Mouse (Mus musculus): ENCODE measurements around the gene Samd10.

The Samd10 gene

GRCm38 (mm10) chr2:181574921-181575545 lies 24.0 kb downstream of the Samd10 start:
- no peak for DNase-seq

DNA sequence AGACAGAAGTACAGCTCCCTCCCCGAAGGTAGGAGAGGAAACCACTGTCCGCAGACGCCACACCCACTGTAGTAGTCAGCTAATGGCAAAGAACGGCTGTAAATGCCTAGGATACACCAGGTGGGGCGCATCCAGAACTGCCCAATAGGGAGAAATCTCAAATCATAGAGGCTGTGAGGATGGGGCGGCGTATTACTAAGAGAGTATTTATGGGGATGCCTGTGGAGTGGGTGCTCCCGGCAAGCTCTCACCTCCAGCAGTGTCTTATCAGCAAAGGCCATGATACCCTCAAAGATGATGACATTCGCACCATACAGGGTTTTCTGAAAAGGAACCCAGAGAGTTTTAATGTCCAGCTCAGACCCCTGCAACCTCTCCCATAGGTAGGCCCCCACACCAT lies 25.1 kb downstream of the Samd10 start:
- DNase-seq: no peak

DNA sequence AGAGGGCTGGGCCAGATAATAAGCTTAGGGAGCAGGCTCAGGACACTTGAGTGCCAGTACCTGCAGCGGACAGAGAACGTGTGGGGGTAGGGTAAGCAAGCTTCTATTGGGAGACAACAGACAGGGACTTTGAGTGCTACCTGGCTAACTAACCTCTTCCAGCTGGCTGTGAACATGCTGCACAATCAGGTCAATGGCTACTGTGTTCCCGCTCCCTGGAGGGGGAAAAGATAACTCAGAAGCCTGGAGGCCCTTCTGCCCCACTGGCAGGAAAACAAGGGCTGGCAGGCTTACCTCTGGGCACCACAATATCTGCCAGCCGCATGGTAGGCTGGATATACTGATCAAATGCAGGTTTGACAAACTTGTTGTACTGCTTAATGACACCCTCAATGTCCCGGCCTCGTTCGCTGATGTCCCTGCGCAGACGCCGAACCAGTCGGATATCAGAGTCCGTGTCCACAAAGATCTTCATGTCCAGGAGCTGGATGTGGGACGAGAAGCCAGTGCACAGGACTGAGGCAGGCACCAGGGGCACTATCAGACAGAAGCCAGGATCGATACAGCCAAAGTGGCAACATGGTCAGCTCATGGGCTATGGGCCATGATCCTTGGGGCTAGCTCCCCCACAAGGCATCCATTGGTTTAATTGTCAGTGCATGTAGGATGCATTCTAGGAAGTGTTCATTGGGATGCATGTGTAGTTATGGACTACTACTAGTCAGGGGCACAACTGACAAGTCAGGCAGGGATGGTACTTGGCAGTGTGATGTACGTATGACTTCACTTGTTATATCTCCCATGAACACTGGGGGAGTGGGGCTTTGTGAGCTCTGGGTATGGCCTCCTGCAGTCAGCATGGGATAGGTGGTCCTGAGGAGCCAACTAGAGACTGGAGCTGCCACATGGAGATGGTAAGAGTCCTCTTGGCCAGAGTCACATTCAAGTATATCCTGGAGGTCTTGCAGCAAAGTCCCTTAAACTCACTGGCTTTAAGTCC lies 25.8 kb downstream of the Samd10 start:
- no peak for DNase-seq

DNA sequence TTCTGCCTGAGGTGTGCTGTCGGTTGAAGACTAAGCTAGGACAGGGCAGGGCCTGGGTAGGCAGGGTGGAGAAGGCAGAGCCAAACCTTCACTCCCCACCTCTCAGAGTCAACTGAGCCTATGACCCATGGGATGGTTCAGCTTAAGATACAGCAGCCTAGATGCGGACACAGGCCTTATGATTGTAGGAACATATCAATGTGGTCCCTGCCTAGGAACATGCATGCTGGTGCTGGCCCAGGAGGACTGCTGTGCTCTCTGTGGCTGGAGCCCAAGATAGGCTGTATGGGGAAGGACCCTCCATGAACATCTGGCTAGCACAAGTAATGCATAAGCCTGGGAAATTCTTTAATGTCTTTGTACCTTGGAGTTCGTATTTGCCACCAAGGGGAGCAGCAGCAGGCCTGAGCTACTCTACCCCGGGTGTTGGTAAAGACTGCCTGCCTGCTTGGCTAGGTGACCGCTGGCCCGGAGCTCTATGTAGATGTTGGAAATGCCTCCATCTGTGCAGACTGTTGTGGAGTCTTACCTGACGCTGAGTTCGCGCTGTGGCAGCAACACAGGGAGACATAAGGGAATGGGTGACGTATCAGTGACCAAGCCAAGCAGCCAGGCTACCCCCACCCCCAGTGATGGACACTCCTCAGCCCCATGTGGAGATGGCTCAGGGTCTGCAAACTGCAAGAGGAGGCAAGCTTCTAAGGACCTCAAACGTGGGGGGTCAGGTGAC lies 26.9 kb downstream of the Samd10 start:
- no peak for DNase-seq

- no peak for DNase-seq
Measured at GRCm38 (mm10) chr2:181570921-181571595, 28.0 kb downstream of the Samd10 start.

DNA sequence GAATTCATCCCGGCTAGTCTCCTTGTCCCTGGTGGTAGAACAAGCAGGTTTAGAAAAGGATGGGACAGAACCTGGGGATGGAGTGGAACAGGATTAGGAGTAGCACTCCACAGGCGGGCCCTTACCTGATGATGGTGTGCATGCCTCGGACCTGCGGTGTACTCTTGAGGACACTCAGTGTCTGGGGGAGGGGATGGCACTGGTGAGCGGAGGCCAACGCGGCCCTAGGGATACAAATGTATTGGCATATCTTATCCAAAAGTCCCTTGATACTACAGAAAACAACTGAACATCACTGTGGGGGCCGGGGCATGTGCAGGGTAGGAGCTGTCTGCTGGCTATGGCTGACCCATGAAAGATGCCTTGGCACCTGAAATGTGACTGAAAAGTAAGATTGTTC lies 28.6 kb downstream of the Samd10 start:
- no peak for DNase-seq

- DNase-seq: no peak
Measured at GRCm38 (mm10) chr2:181569856-181570255, 29.2 kb downstream of the Samd10 start.

- peak; percentile 79 for DNase-seq
Measured at GRCm38 (mm10) chr2:181568272-181569008, 30.6 kb downstream of the Samd10 start.

- no peak for DNase-seq
Measured at GRCm38 (mm10) chr2:181567338-181567737, 31.7 kb downstream of the Samd10 start.

DNA sequence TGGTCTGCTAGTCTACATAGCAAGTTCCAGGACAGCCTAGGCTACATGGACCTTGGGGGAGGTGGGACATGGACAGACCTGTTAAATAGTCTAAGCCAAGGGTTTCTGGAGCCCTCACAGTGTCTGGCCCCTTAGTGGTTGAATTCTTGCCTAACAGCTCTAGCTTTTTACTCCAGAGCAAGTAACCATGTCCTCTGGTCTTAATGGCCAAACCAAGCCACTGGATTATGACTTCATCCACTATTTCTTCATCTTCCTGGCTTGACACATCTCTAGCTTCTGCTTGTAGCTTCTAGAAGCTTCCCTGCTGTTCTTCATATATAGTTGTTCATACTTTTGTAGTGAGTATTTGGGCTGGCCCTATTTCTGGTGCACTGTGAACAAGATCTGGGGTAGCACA lies 45.2 kb downstream of the Samd10 start:
- no peak for DNase-seq

DNA sequence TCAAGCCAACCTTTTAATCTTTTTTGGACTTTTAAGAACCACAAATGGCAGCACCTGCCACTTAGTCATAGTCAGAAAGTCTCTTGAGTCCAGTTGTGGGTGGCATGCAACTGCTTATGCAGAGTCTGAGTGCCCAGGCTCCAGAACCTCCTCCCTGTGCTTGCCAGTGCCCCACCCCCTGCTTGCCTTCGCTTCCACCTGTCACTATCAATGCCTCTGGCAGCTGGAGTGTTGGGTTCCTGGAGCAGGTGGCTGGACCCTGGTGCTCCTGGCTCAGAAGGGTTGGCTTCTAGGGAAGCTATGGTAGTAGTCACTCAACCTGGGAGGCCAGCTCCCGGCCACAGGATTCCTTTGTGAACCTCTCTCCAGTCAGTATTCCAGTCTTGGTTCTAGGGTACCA lies 48.8 kb downstream of the Samd10 start:
- DNase-seq: no peak

DNA sequence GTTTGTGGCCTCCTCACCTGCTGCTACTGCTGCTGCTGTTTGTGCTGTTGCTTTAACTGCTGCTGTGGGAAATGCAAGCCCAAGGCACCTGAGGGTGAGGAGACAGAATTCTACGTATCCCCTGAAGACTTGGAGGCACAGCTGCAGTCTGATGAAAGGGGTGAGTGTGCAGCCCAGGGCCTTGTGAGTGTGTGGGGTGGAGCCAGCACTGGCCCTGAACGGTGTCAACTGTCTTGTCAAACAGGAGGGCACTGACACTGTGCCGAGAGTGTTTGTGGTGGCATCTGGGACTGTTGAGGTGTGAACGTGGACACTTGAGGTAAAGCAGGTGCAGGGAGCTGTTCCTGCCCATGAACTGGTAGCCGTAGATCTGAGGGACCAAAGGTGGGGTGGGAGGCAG lies 50.3 kb downstream of the Samd10 start:
- no peak for DNase-seq

DNA sequence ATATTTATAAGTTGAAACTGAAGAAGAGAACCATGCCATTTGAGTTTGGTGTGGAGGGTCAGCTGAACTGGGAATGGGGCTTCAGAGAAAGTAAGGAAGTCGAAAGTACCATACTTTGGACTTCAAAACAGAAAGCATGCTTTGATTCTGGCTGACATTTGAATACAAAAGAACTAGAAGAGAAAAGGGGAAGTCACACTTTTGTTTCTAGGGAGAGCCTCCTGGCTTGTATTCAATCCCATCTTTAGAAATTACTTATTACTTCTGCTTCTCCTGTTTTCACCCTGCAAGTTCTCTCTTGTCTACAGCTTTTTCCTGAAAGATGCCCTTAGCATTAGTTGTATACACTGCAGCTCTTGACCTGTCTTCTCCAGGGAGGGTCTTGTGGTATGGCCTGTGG lies 50.8 kb downstream of the Samd10 start:
- no peak for DNase-seq

DNA sequence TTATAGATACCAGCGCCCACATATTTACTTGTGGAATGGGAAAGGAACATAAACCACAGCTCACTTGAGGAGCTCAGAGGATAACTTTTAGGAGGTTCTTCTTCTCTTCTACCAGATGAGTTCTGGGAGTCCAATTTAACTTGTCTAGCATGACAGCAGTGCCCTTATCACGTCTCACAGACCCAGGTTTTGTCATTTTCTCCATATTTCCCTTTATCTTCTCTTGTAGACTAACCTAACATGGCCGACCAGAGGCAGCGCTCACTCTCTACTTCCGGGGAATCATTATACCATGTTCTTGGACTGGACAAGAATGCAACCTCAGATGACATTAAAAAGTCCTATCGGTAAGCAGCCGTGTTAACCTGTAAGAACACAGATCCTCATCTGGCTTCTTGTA lies 52.9 kb downstream of the Samd10 start:
- no peak for DNase-seq

Data from lung, postnatal 14 days (tissue).